Comparison of ENCODE assay signal across 12 mouse cellular contexts in the genomic region with DNA sequence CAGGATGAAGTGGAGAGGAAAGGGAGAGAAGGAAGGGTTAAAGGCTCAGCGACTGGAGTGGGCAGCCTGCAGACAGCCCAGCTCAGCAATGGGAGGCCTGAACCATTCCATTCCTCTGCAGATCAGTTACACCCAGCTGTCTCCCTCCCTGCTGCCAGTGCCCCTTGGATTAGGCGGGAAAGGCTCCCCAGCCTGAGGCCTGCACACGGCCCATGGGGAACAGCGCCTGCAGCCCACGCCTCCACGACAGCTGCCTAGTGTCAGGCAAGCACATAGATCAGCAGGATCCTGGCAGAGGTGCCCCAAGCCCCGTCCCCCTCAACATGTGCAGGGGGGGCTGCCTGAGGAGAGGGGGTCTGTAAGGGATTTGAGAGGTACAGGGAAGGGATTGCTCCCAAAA. TPM values are rescaled to one million over a fixed set of nuclear protein-coding genes. Genes with fewer than 3 reads are reported as not detected.
DNase-seq lines count a peak whose midpoint lies in the region; ATAC-seq and TF ChIP-seq lines count a peak whose summit lies in the region.
"Had no signal": no experiment of that assay in that cellular context is flagged by ENCODE, and none has a peak within 500 bp of the region (broad histone marks: within the 10 kb centered on the region; RNA-seq: fewer than 3 reads in every experiment).

No protein-coding gene starts in this region.

- no peak overlapping the region for H3K4me3 ChIP-seq in hindbrain, embryonic 11.5 days (ENCODE audit: low read depth, low read length)
- H3K4me3 ChIP-seq in hindbrain, embryonic 10.5 days = no peak overlapping the region
- no peak overlapping the region for H3K4me3 ChIP-seq in cerebellum, adult 2 months (replicated peaks; ENCODE audit: insufficient read depth, low read depth, low read length)
- H3K4me3 ChIP-seq: neural tube, embryonic 15.5 days had no signal

- no peak for TF ChIP-seq CTCF in cerebellum, adult 2 months (IDR thresholded peaks at IDR 0.05; ENCODE audit: borderline replicate concordance, insufficient read depth, low read depth, low read length)

- no peak overlapping the region for H3K4me2 ChIP-seq in hindbrain, embryonic 11.5 days (replicated peaks; ENCODE audit: low read depth, low read length)
- H3K4me2 ChIP-seq: neural tube, embryonic 15.5 days had no signal

- no peaks in the 10 kb centered on the region for H3K27me3 ChIP-seq in hindbrain, embryonic 11.5 days (ENCODE audit: control insufficient read depth, insufficient read depth, low read length)
- H3K27me3 ChIP-seq in hindbrain, embryonic 10.5 days (ENCODE audit: insufficient read depth, poor library complexity, severe bottlenecking) = 0 out of 2 replicates have a peak, but pooled peaks cover 5% of the 10 kb centered on the region
- no peaks in the 10 kb centered on the region for H3K27me3 ChIP-seq in cerebellum, adult 2 months (ENCODE audit: control insufficient read depth, insufficient read depth, low read length)
- H3K27me3 ChIP-seq: neural tube, embryonic 15.5 days had no signal

- no peaks in the 10 kb centered on the region for H3K9me3 ChIP-seq in hindbrain, embryonic 11.5 days (ENCODE audit: control insufficient read depth, low read length)
- no peaks in the 10 kb centered on the region for H3K9me3 ChIP-seq in hindbrain, embryonic 10.5 days
- H3K9me3 ChIP-seq: neural tube, embryonic 15.5 days had no signal

- no peak for ATAC-seq in hindbrain, embryonic 11.5 days (ENCODE audit: low FRiP score)

- no peak overlapping the region for H3K27ac ChIP-seq in hindbrain, embryonic 11.5 days (ENCODE audit: low read depth, low read length)
- no peak overlapping the region for H3K27ac ChIP-seq in hindbrain, embryonic 10.5 days
- H3K27ac ChIP-seq in cerebellum, adult 2 months (ENCODE audit: insufficient read depth, low read length) = no peak overlapping the region
- H3K27ac ChIP-seq: neural tube, embryonic 15.5 days had no signal

- no peaks in the 10 kb centered on the region for H3K36me3 ChIP-seq in hindbrain, embryonic 11.5 days (ENCODE audit: control insufficient read depth, insufficient read depth, low read length)
- no peaks in the 10 kb centered on the region for H3K36me3 ChIP-seq in hindbrain, embryonic 10.5 days
- H3K36me3 ChIP-seq: neural tube, embryonic 15.5 days had no signal

- H3K4me1 ChIP-seq in hindbrain, embryonic 11.5 days (replicated peaks; ENCODE audit: control insufficient read depth, insufficient read depth, low read length) = no peaks in the 10 kb centered on the region
- H3K4me1 ChIP-seq in hindbrain, embryonic 10.5 days (replicated peaks) = peaks cover 9% of the 10 kb centered on the region
- peaks cover 4% of the 10 kb centered on the region; the same call in 1 of the 2 replicates for H3K4me1 ChIP-seq in cerebellum, adult 2 months (ENCODE audit: control insufficient read depth, insufficient read depth, low read length)

- H3K9ac ChIP-seq in hindbrain, embryonic 11.5 days (ENCODE audit: low read depth, low read length) = no peak overlapping the region
- H3K9ac ChIP-seq: neural tube, embryonic 15.5 days had no signal

- TF ChIP-seq POLR2A in cerebellum, adult 2 months (IDR thresholded peaks at IDR 0.05; ENCODE audit: borderline replicate concordance, insufficient read depth, low read length) = no peak

- DNase-seq in hindbrain, embryonic 11.5 days (ENCODE audit: low spot score) = peak; percentile 9
- no peak for DNase-seq in hindbrain, embryonic 10.5 days (ENCODE audit: low spot score)
- DNase-seq in lung, postnatal 4 days = peak; percentile 5 to 38
- DNase-seq in lung, adult 18-20 months = no peak
- peak; percentile 24 for DNase-seq in forelimb bud, embryonic 11.5 days (ENCODE audit: low read depth, low spot score)
- DNase-seq in retina, postnatal 7 days (ENCODE audit: low read depth, low spot score) = peak; percentile 37
- DNase-seq in spleen, postnatal 14 days (ENCODE audit: low spot score in 2 of 2) = no peak
- no peak for DNase-seq in cerebellum, adult 2 months
- DNase-seq: layer of hippocampus, adult 9-11 months; lung, postnatal 36 days; thymus, postnatal 36 days had no signal

- WGBS in hindbrain, embryonic 11.5 days = 18% methylated on average over 7 of the region's 7 CpGs
- WGBS in hindbrain, embryonic 10.5 days = 29% methylated on average over 7 of the region's 7 CpGs
- WGBS in cerebellum, adult 2 months = 26% methylated on average over 7 of the region's 7 CpGs

RNA-seq across cellular contexts. Expression of a gene that starts 59.3 kb away (rescaled TPM):
- 1.2 and 3.2 TPM in 2 replicates for polyA plus RNA-seq in hindbrain, embryonic 11.5 days (2014; fragmentation: Nextera tagmentation; extraction: Ambion mirVana)
- 0.18 and 0.25 TPM in 2 replicates for polyA plus RNA-seq in hindbrain, embryonic 10.5 days (2016; fragmentation: Nextera tagmentation; extraction: Ambion mirVana)
- 0.08 TPM in 1 of 2 replicates, not detected in the other for polyA plus RNA-seq in cerebellum, adult 2 months (2012; rRNA removed)

Comparison
In these comparisons a context has a peak if more than half of its experiments do, and no peak if none do; other contexts are left out.
1. DNase-seq: peak in hindbrain, embryonic 11.5 days (single experiment), lung, postnatal 4 days (2 of 2), forelimb bud, embryonic 11.5 days (single experiment) and retina, postnatal 7 days (single experiment); none in hindbrain, embryonic 10.5 days (single experiment), lung, adult 18-20 months (0 of 2), spleen, postnatal 14 days (0 of 2) and cerebellum, adult 2 months (0 of 2).